Mouse (Mus musculus): Measurements from ENCODE around the gene Mvb12a. TPM values are rescaled to one million over a fixed set of nuclear protein-coding genes. Genes with fewer than 3 reads are reported as not detected.

Gene Mvb12a
- total and polyA plus RNA-seq, 3 experiments = 80.5 to 157 (median 128) TPM

DNA sequence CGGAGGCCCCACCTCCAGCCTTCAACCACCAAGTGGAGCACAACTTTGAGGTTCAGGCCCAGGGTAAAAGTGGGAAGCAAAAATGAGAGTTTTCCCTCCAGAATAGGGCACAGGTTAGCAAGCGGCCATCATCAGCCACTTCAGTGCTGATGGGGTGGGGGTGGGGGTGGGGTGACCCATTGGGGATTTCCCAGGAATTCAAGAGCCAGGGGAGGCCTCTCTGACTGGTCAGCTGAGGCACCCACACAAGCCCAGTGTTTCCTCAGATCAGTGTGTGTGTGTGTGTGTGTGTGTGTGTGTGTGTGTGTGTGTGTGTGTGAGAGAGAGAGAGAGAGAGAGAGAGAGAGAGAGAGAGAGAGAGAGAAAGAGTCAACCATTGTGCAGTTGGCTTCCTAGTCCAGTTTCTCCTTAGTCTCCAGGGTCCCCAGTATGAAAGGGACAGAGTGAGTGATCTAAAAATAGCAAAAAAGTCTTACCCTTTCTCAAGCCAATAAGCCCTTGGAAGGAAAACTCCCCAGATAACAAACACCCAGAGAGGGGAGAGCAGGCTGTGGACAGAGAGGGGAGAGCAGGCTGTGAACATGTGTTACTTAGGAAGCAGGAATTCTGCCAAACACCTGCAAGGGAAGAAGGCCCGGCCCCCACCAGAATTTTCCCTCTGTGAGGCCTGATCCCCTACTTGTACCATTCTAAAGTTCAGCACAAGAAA, 15.4 kb upstream of the Mvb12a start (continued):
- TF ChIP-seq ELF1 (IDR thresholded peaks at IDR 0.05; ENCODE audit: low read depth, low read length) (no peak), ETS1 (conservative IDR thresholded peaks at IDR 0.05; ENCODE audit: low read depth, low read length) (peak; percentile 72), RCOR1 (conservative IDR thresholded peaks at IDR 0.05; ENCODE audit: low read depth, low read length) (no peak), ZKSCAN1 (IDR thresholded peaks at IDR 0.05; ENCODE audit: borderline replicate concordance, low read depth, low read length) (no peak), RAD21 (IDR thresholded peaks at IDR 0.05; ENCODE audit: low read depth, low read length) (no peak), PAX5 (IDR thresholded peaks at IDR 0.05; ENCODE audit: low read length) (no peak), JUND (conservative IDR thresholded peaks at IDR 0.05; ENCODE audit: low read depth, low read length) (peak; percentile 32; the same call in 1 of the 2 replicates), GABPA (IDR thresholded peaks at IDR 0.05; ENCODE audit: insufficient replicate concordance, low read depth, low read length) (no peak), CHD2 (IDR thresholded peaks at IDR 0.05; ENCODE audit: low read length) (peak; percentile 64; the same call in 1 of the 2 replicates), POLR2A (IDR thresholded peaks at IDR 0.05; ENCODE audit: low read depth, low read length) (no peak), MEF2A (IDR thresholded peaks at IDR 0.05; ENCODE audit: borderline replicate concordance, low read depth, low read length) (peak; percentile 70), ZNF384 (IDR thresholded peaks at IDR 0.05; ENCODE audit: low read depth, low read length) (no peak), BHLHE40 (IDR thresholded peaks at IDR 0.05; ENCODE audit: low read depth, low read length) (peak; percentile 64), ZC3H11A (IDR thresholded peaks at IDR 0.05; ENCODE audit: low read depth, low read length) (no peak), USF1 (IDR thresholded peaks at IDR 0.05; ENCODE audit: low read depth, low read length) (peak; percentile 10; the same call in 1 of the 2 replicates), NELFE (IDR thresholded peaks at IDR 0.05; ENCODE audit: low read depth, low read length) (no peak), NRF1 (IDR thresholded peaks at IDR 0.05; ENCODE audit: low read depth, low read length) (no peak), JUN (IDR thresholded peaks at IDR 0.05; ENCODE audit: insufficient read depth, low read depth, low read length) (no peak)

DNA sequence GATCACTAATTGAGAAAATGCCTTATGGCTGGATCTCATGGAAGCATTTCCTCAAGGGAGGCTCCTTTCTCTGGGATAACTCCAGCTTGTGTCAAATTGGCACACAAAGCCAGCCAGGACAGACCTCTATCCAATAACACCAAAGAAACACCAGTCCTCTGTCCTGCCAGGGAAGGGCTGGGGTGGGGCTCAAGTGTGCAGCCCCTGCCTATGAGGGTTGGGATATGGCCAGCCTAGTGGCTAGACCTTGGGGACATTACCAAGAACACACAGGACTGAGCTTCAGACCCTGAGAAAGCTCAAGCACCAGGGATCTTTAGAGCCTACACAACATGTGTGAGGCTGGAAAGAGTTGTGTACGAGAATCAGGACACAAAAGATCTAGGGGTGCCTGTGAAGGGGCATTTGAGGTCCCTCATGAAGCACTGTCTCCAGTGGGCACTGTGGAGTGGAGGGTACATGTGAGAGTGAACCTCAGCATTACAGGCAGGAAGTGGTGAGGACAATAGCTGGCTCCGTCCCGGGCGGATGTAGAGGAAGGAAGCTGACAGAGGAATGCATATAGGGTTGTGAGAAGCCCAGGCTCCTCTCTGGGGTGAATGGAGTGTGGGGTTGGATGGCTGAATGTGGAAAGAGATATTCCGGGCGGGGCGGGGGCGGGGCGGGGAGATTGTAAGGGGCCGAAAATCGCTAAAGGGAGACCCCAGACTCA, 14.2 kb upstream of the Mvb12a start:
- DNase-seq (ENCODE audit: extremely low read depth) = no peak
- Histone ChIP-seq H3K79me2 (replicated peaks; ENCODE audit: control insufficient read depth, extremely low read depth, insufficient read depth, poor library complexity, severe bottlenecking) (no peaks in the 10 kb centered on the region), H3K36me3 (replicated peaks in 1 of 2; ENCODE audit: control insufficient read depth in 1 of 2, insufficient read depth in 1 of 2, low read length in 1 of 2) (no peaks in the 10 kb centered on the region), H3K4me2 (ENCODE audit: insufficient read depth, low read depth, poor library complexity, severe bottlenecking) (no peak overlapping the region), H3K27ac (ENCODE audit: insufficient read depth, low read depth) (peak overlapping the region; percentile 5; the same call in 1 of the 2 replicates), H3K4me3 (replicated peaks in 1 of 3; ENCODE audit: low read depth in 2 of 3, low read length in 2 of 3, poor library complexity in 1 of 3) (no peak overlapping the region), H3K9me3 (replicated peaks; ENCODE audit: low read length) (no peaks in the 10 kb centered on the region), H3K4me1 (ENCODE audit: control insufficient read depth in 1 of 2, insufficient read depth in 2 of 2) (peaks cover 32 to 60% of the 10 kb centered on the region in 2 experiments), H3K27me3 (replicated peaks) (no peaks in the 10 kb centered on the region), H3K9ac (ENCODE audit: insufficient read depth, low read depth) (no peak overlapping the region)
- dilution Hi-C loops (cut with MboI; ENCODE audit: extremely low pct_ligation_motif_present, extremely low pct_unique_long_range_greater_than_20kb, low sequenced_read_pairs) (no loop called here), in situ Hi-C loops (cut with MboI; ENCODE audit: low pct_ligation_motif_present, low pct_unique_long_range_greater_than_20kb, low sequenced_read_pairs) (no loop called here)
- TF ChIP-seq MEF2A (IDR thresholded peaks at IDR 0.05; ENCODE audit: borderline replicate concordance, low read depth, low read length) (no peak), GABPA (IDR thresholded peaks at IDR 0.05; ENCODE audit: insufficient replicate concordance, low read depth, low read length) (no peak), JUND (conservative IDR thresholded peaks at IDR 0.05; ENCODE audit: low read depth, low read length) (no peak), CHD2 (IDR thresholded peaks at IDR 0.05; ENCODE audit: low read length) (no peak), KAT2A (IDR thresholded peaks at IDR 0.05; ENCODE audit: insufficient replicate concordance, low read length) (no peak), ETS1 (conservative IDR thresholded peaks at IDR 0.05; ENCODE audit: low read depth, low read length) (no peak)
